Mouse (Mus musculus) liver, embryonic 16.5 days (tissue): ENCODE results near the gene Gm4847. TPM values are rescaled to one million over a fixed set of nuclear protein-coding genes. Genes with fewer than 3 reads are reported as not detected.

Source experiments
- ATAC-seq: fragments of 200-750 bp; cut with Nextera tagmentation; 2 replicates; pipeline ENCODE4 v1.8.0; 2017; ENCODE audit warnings: low read depth, mild to moderate bottlenecking, moderate number of reproducible peaks, moderate library complexity
- H3K27ac ChIP-seq: fragments of 300-500 bp; sonication (generic); 2 replicates; pipeline ENCODE4 v1.5.1; 2014; ENCODE audit warnings: mild to moderate bottlenecking, low read length
- H3K27me3 ChIP-seq: fragments of 300-500 bp; sonication (generic); 2 replicates; pipeline ENCODE4 v1.6.1; 2014; ENCODE audit warnings: low read depth, low read length, mixed read lengths; ENCODE audit not compliant: control insufficient read depth, insufficient read depth
- H3K36me3 ChIP-seq: fragments of 300-500 bp; sonication (generic); 2 replicates; pipeline ENCODE4 v1.6.1; 2014; ENCODE audit warnings: mild to moderate bottlenecking; ENCODE audit not compliant: control insufficient read depth, insufficient read depth
- H3K4me1 ChIP-seq: fragments of 300-500 bp; sonication (generic); 2 replicates; pipeline ENCODE4 v1.6.1; 2014; ENCODE audit warnings: low read depth, low read length, mixed read lengths; ENCODE audit not compliant: control insufficient read depth
- H3K4me2 ChIP-seq: fragments of 300-500 bp; sonication (generic); 2 replicates; pipeline ENCODE4 v1.6.1; 2014; ENCODE audit warnings: low read depth, low read length, mixed read lengths
- H3K4me3 ChIP-seq: fragments of 300-500 bp; sonication (generic); 2 replicates; pipeline ENCODE4 v1.5.1; 2014; ENCODE audit warnings: low read depth, mild to moderate bottlenecking, low read length
- H3K9ac ChIP-seq: fragments of 300-500 bp; sonication (generic); 2 replicates; pipeline ENCODE4 v1.6.1; 2014; ENCODE audit warnings: low read depth, low read length
- H3K9me3 ChIP-seq: fragments of 300-500 bp; sonication (generic); replicated peaks from 2 replicates; pipeline ENCODE4 v1.6.1; 2016; ENCODE audit warnings: low read length; ENCODE audit not compliant: control insufficient read depth
- WGBS: fragments of 180-500 bp; shearing (Covaris S2); extraction: QIAGEN DNeasy Blood & Tissue Kit; methylation state at CpG from one replicate; pipeline ENCODE4 v1.1.7; 2014; ENCODE audit not compliant: insufficient replicate concordance; 5-methylcytosine and 5-hydroxymethylcytosine counted together
- microRNA-seq: library from miRNA; unstranded; fragments of <30 nt; microRNA quantifications from one replicate; pipeline ENCODE4, GENCODE M21; 2016
- polyA plus RNA-seq: library from polyadenylated mRNA; unstranded; fragments of >200 nt; fragmentation: Nextera tagmentation; extraction: Ambion mirVana; gene quantifications from 2 replicates; pipeline ENCODE4 v1.2.1, GENCODE M21; 2015

Gene Gm4847
- not detected in 2 replicates for polyA plus RNA-seq

DNA sequence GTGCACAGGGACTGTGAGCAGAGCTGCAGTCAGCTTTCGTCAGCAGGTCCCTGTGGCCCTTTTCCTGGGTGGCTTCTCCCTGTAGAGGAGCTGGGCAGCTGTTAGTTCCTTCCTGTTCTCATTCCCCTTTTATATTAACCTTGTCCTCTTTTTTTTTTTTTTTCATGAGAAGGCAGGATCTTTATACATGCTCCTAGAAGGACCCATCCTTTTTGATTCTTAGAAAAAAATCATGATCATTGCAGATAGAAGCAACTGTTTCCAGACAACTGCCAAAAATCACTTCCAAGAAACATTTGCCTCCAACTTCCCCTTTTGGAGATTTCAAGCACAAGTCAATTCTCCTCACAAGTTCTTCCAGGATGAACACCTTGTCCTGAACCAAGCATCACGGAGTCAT, at the start of gene Gm4847:
TSS of gene Gm4847 (minus strand) at position 101 of the 400 bp plus-strand sequence.
- no peaks in the 10 kb centered on the region for H3K27me3 ChIP-seq
- no peaks in the 10 kb centered on the region for H3K36me3 ChIP-seq
- no peak within 1 kb of the TSS for H3K4me2 ChIP-seq
- no peaks in the 10 kb centered on the region; the same call in 1 of the 2 replicates for H3K9me3 ChIP-seq
- H3K9ac ChIP-seq: no peak within 1 kb of the TSS
- H3K27ac ChIP-seq: no peak within 1 kb of the TSS
- H3K4me1 ChIP-seq: no peaks in the 10 kb centered on the region
- no peak for ATAC-seq
- H3K4me3 ChIP-seq: no peak within 1 kb of the TSS
- WGBS: 58% methylated on average over 2 of the region's 2 CpGs

DNA sequence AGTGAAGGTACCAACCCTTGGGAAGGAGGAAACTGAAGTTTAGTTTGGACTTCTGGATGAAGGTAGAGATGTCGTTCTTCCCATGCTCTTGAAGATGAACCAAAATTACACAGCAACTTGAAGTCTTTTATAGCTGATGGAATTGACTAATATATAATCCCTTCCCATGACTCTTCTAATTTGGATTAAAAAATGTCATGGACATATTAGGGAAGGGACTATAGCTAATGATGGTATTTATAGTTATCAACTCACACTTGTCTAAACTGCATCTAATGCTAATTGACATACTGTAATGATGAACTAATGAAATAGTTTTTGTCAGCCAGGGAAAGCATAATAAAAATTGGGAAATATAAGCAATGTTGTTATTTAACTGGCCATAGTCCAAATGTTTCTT, 34.3 kb upstream of the Gm4847 start, which contains the start of gene Fmo9:
TSS of gene Fmo9 (minus strand) at position 101 of the 400 bp plus-strand sequence.
- ATAC-seq: no peak
- Histone ChIP-seq H3K27me3 (no peaks in the 10 kb centered on the region), H3K36me3 (no peaks in the 10 kb centered on the region), H3K9ac (no peak within 1 kb of the TSS), H3K27ac (no peak within 1 kb of the TSS), H3K4me3 (no peak within 1 kb of the TSS), H3K4me2 (no peak within 1 kb of the TSS), H3K4me1 (no peaks in the 10 kb centered on the region), H3K9me3 (no peaks in the 10 kb centered on the region)
- 67% methylated on average over 1 of the region's 1 CpGs for WGBS

DNA sequence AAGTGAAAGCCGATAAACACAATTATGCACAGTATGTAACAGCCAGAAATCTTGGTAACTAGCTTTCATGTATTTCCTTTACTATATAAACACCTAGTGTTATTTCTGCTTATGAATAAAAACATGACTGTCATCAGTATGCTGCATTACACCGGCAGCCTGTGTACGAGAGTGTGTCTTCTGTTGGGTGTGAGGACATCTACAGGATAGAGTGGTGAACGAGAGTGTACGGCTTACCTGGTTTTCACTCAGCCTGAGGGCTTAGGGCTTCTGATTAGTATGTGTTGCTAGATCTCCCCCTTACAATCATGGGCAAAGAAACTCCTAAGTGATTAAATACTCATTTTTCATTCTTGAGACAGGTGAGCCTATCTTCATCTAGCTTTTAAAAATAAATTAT, 21.8 kb upstream of the Gm4847 start:
- no peak overlapping the region for H3K27ac ChIP-seq
- H3K27me3 ChIP-seq: no peaks in the 10 kb centered on the region
- H3K9me3 ChIP-seq: no peaks in the 10 kb centered on the region
- H3K4me3 ChIP-seq: no peak overlapping the region
- no peaks in the 10 kb centered on the region for H3K4me1 ChIP-seq
- ATAC-seq: no peak
- no peak overlapping the region for H3K4me2 ChIP-seq
- 78% methylated on average over 5 of the region's 5 CpGs for WGBS
- H3K36me3 ChIP-seq: no peaks in the 10 kb centered on the region
- no peak overlapping the region for H3K9ac ChIP-seq

DNA sequence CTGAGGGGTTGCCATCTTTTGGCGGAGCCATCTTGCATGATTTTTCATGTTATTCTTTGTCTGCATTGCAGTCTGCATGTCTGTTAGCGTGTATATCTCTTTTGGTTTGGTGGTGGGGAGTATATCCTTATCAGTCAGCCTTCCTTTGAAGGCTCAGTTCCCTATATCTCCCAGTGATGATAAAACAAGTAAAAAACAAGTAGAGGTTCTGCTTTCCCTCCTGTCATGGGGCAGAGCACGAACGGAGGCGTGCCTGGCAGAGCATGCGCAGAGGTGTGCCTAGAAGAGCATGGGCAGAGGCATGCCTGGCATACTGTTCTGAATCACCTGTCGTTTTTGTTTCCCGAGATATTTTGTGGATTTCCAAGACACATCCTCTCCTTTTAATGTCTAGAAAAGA, 13.3 kb upstream of the Gm4847 start:
- 60% methylated on average over 8 of the region's 8 CpGs for WGBS
- no peak for ATAC-seq
- H3K9me3 ChIP-seq: no peaks in the 10 kb centered on the region
- no peaks in the 10 kb centered on the region for H3K4me1 ChIP-seq
- no peak overlapping the region for H3K4me3 ChIP-seq
- no peak overlapping the region for H3K27ac ChIP-seq
- H3K9ac ChIP-seq: no peak overlapping the region
- no peaks in the 10 kb centered on the region for H3K36me3 ChIP-seq
- no peak overlapping the region for H3K4me2 ChIP-seq
- H3K27me3 ChIP-seq: no peaks in the 10 kb centered on the region

Small RNAs within 50 kb of the gene (microRNA-seq; reads per million reads assigned to microRNA genes)
- gene Gm22992: not detected

Other genes starting within 250 kb of the Gm4847 start
- 0.89 and 0.95 TPM in 2 replicates for gene Pogk, start 237.8 kb downstream of the Gm4847 start, polyA plus RNA-seq
- gene Gm4846, start 150.1 kb downstream of the Gm4847 start, polyA plus RNA-seq: not detected in 2 replicates
- gene Fmo9, start 34.2 kb upstream of the Gm4847 start, polyA plus RNA-seq: not detected in 2 replicates